Mouse (Mus musculus): Measurements from ENCODE around the gene Wnt9a. TPM values are rescaled to one million over a fixed set of nuclear protein-coding genes. Genes with fewer than 3 reads are reported as not detected.

The Wnt9a gene
- polyA plus RNA-seq, 1 experiment: not detected

DNA sequence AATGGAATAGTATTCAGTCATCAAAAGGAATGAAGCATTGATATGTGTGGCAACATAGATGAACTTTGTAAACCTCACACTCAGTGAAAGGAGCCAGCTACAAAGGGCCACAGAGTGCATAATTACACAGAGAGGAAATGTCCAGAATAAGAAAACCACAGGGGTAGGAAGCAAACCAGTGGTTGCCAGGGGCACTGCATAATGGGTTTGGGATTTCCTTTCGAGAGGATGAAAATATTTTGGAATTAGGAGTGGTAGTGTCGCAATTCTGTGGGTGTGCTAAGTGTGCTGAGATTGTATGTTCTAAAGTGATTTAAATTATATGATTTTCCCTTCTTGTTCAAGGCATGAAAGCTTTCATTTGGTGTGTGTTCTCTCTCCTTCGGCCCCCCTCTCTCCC lies 32.5 kb upstream of the Wnt9a start:
- Histone ChIP-seq H3K4me3 (ENCODE audit: insufficient read depth, low read depth, low read length) (no peak overlapping the region), H3K27ac (ENCODE audit: insufficient read depth, low read depth, low read length) (no peak overlapping the region), H3K4me1 (ENCODE audit: control insufficient read depth, insufficient read depth, low read length) (0 out of 2 replicates have a peak, but pooled peaks cover 5% of the 10 kb centered on the region)
- WGBS: 30% methylated on average over 3 of the region's 3 CpGs
- no peak for TF ChIP-seq POLR2A (IDR thresholded peaks at IDR 0.05; ENCODE audit: insufficient read depth, low read depth, low read length)
- TF ChIP-seq CTCF (IDR thresholded peaks at IDR 0.05; ENCODE audit: insufficient read depth, low read depth, low read length): no peak

- H3K27ac ChIP-seq (ENCODE audit: insufficient read depth, low read depth, low read length): no peak overlapping the region
- H3K4me1 ChIP-seq (ENCODE audit: control insufficient read depth, insufficient read depth, low read length): 0 out of 2 replicates have a peak, but pooled peaks cover 5% of the 10 kb centered on the region
- no peak overlapping the region for H3K4me3 ChIP-seq (ENCODE audit: insufficient read depth, low read depth, low read length)
- TF ChIP-seq POLR2A (IDR thresholded peaks at IDR 0.05; ENCODE audit: insufficient read depth, low read depth, low read length): no peak
- no peak for TF ChIP-seq CTCF (IDR thresholded peaks at IDR 0.05; ENCODE audit: insufficient read depth, low read depth, low read length)
- WGBS: 69% methylated on average over 2 of the region's 2 CpGs
Observed at GRCm38 (mm10) chr11:59276877-59277276, 29.9 kb upstream of the Wnt9a start.

DNA sequence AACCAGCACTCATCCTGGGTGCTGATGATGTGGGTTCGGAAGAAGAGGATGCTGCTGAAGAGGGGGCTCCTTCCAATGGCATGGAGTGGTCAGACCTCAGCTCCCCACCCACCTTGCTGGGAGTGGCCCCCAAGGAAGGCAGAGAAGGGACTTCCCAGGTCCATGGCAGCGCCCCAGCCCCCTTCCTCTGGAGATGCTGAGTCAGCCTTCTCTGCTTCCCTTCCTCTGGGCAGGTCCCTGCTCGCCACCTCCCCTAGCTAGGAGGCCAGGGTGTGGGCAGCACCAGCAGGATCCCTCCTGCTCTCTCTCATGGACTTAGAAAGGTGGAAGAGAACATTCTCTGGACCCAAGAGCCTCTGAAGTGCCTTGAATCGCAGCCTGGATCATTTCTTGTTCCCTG lies 28.7 kb upstream of the Wnt9a start:
- 84% methylated on average over 4 of the region's 4 CpGs for WGBS
- 0 out of 2 replicates have a peak, but pooled peaks cover 5% of the 10 kb centered on the region for H3K4me1 ChIP-seq (ENCODE audit: control insufficient read depth, insufficient read depth, low read length)
- H3K4me3 ChIP-seq (ENCODE audit: insufficient read depth, low read depth, low read length): no peak overlapping the region
- no peak overlapping the region for H3K27ac ChIP-seq (ENCODE audit: insufficient read depth, low read depth, low read length)
- no peak for TF ChIP-seq CTCF (IDR thresholded peaks at IDR 0.05; ENCODE audit: insufficient read depth, low read depth, low read length)
- TF ChIP-seq POLR2A (IDR thresholded peaks at IDR 0.05; ENCODE audit: insufficient read depth, low read depth, low read length): no peak

- Histone ChIP-seq H3K4me1 (ENCODE audit: control insufficient read depth, insufficient read depth, low read length) (no peaks in the 10 kb centered on the region), H3K4me3 (ENCODE audit: insufficient read depth, low read depth, low read length) (no peak overlapping the region), H3K27ac (ENCODE audit: insufficient read depth, low read depth, low read length) (no peak overlapping the region)
- 80% methylated on average over 5 of the region's 5 CpGs for WGBS
- TF ChIP-seq POLR2A (IDR thresholded peaks at IDR 0.05; ENCODE audit: insufficient read depth, low read depth, low read length) (no peak), CTCF (IDR thresholded peaks at IDR 0.05; ENCODE audit: insufficient read depth, low read depth, low read length) (no peak)
Observed at GRCm38 (mm10) chr11:59282111-59282510, 24.6 kb upstream of the Wnt9a start.

DNA sequence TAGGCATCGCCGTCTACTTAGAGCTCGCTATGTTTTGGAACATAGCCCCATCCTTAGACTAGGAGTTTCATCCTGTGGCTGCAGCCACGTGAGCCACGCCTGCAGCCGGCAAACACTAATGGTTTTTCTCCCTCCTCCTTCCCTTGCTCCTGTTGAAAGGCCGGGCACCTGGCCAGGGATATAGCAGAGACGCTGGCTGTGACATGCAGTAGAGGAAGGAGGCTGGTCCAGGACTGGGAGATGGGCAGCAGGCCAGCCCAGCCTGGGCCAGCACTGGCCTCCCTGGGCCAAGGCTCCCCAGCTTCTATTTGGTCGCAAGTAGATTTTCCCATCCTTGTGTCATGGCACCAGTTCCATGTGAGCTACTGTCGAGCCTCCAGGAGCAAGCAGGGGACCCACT lies 23.8 kb upstream of the Wnt9a start:
- TF ChIP-seq CTCF (IDR thresholded peaks at IDR 0.05; ENCODE audit: insufficient read depth, low read depth, low read length) (no peak), POLR2A (IDR thresholded peaks at IDR 0.05; ENCODE audit: insufficient read depth, low read depth, low read length) (no peak)
- Histone ChIP-seq H3K4me3 (ENCODE audit: insufficient read depth, low read depth, low read length) (no peak overlapping the region), H3K27ac (ENCODE audit: insufficient read depth, low read depth, low read length) (no peak overlapping the region), H3K4me1 (ENCODE audit: control insufficient read depth, insufficient read depth, low read length) (no peaks in the 10 kb centered on the region)
- 38% methylated on average over 10 of the region's 10 CpGs for whole genome bisulfite sequencing

GRCm38 (mm10) chr11:59284146-59284545 lies 22.6 kb upstream of the Wnt9a start:
- no peak for TF ChIP-seq CTCF (IDR thresholded peaks at IDR 0.05; ENCODE audit: insufficient read depth, low read depth, low read length)
- TF ChIP-seq POLR2A (IDR thresholded peaks at IDR 0.05; ENCODE audit: insufficient read depth, low read depth, low read length): no peak
- WGBS: 40% methylated on average over 14 of the region's 14 CpGs
- H3K4me1 ChIP-seq (ENCODE audit: control insufficient read depth, insufficient read depth, low read length): peaks cover 5% of the 10 kb centered on the region; the same call in 1 of the 2 replicates
- no peak overlapping the region for H3K4me3 ChIP-seq (ENCODE audit: insufficient read depth, low read depth, low read length)
- H3K27ac ChIP-seq (ENCODE audit: insufficient read depth, low read depth, low read length): no peak overlapping the region

DNA sequence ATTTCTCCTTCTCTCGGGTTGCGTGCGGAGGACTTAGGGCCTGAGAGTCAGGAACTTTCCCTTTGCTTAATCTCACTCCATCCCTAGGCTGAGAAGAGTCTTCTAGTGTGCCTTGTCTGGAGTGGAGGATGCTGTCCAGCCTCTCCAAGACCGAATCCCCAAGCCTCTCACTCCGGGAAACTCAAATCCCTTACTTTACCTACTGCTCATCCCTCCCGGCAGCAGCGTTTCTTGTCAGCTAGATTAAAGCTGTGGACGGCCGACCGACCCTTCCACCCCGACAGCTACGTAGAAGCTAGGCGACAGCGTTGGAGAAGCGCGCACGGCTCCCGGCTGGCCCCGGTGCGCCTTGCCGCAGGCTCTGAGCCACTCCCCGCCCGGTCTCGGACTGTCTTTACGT lies 17.0 kb upstream of the Wnt9a start:
- WGBS: 1% methylated on average over 25 of the region's 25 CpGs
- Histone ChIP-seq H3K4me1 (ENCODE audit: control insufficient read depth, insufficient read depth, low read length) (peaks cover 23% of the 10 kb centered on the region; the same call in 1 of the 2 replicates), H3K27ac (ENCODE audit: insufficient read depth, low read depth, low read length) (no peak overlapping the region), H3K4me3 (ENCODE audit: insufficient read depth, low read depth, low read length) (no peak overlapping the region)
- TF ChIP-seq POLR2A (IDR thresholded peaks at IDR 0.05; ENCODE audit: insufficient read depth, low read depth, low read length) (no peak), CTCF (IDR thresholded peaks at IDR 0.05; ENCODE audit: insufficient read depth, low read depth, low read length) (no peak)

GRCm38 (mm10) chr11:59290702-59291303 lies 15.9 kb upstream of the Wnt9a start, which contains the start of gene Wnt3a:
Gene Wnt3a (minus strand): TSS chr11:59290752.
- Histone ChIP-seq H3K4me3 (ENCODE audit: insufficient read depth, low read depth, low read length) (no peak within 1 kb of the TSS), H3K27ac (ENCODE audit: insufficient read depth, low read depth, low read length) (no peak within 1 kb of the TSS), H3K4me1 (ENCODE audit: control insufficient read depth, insufficient read depth, low read length) (peaks cover 23% of the 10 kb centered on the region; the same call in 1 of the 2 replicates)
- no peak for TF ChIP-seq CTCF (IDR thresholded peaks at IDR 0.05; ENCODE audit: insufficient read depth, low read depth, low read length)
- TF ChIP-seq POLR2A (IDR thresholded peaks at IDR 0.05; ENCODE audit: insufficient read depth, low read depth, low read length): no peak
- 3% methylated on average over 60 of the region's 60 CpGs for WGBS

DNA sequence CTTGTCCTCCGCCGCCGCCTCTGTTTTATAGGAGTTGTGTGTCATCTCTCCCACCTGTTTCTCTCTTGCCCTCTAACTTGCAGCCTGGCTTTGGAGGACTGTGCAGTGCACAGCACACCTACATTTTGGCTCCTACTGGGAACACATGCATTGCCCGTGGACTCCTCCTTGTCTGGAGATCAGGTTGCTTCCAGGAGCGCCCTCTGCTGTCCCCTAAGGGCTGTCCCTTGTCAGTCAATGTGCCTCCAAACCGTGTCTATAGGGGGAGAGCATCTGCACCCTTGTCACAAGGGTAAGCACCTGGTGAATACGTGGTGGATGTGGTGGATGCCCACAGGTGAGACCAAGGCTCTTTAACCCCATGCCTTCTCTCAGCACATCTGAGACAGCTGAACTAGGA lies 13.1 kb upstream of the Wnt9a start:
- Histone ChIP-seq H3K4me1 (ENCODE audit: control insufficient read depth, insufficient read depth, low read length) (peaks cover 23% of the 10 kb centered on the region; the same call in 1 of the 2 replicates), H3K4me3 (ENCODE audit: insufficient read depth, low read depth, low read length) (no peak overlapping the region), H3K27ac (ENCODE audit: insufficient read depth, low read depth, low read length) (no peak overlapping the region)
- 21% methylated on average over 7 of the region's 7 CpGs for WGBS
- no peak for TF ChIP-seq POLR2A (IDR thresholded peaks at IDR 0.05; ENCODE audit: insufficient read depth, low read depth, low read length)
- peak; percentile 35; the same call in 1 of the 2 replicates for TF ChIP-seq CTCF (IDR thresholded peaks at IDR 0.05; ENCODE audit: insufficient read depth, low read depth, low read length)
